Mouse (Mus musculus): ENCODE results near the gene Fam214a.

Gene Fam214a

DNA sequence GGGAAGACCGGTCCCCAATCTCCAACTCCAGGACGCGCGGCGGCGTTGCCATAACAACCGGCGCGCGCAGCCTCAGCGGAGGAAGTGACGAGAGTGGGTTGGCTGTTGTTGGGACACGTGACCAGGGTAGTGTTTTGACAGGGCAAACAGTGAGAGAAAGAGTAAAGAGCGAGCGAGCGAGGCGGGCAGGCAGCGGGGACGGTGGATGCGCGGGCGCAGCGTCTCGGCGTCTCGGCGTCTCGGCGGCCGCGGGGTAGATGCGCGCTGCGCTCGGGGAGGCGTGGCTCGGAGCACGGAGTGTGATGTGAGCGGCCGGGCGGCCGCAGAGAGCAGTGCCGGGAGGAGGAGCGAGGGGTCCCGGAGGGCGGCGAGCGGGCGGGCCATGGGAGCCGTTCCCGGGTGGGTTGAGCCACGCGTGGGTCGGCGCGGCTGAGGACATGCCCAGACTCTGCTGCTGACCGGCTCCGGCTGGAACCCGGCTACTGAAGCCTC lies at the start of gene Fam214a:
TSS of gene Fam214a (plus strand) at position 129 of the 492 bp plus-strand sequence.
- ChIA-PET POLR2A (interaction anchor here in 2 of 4 experiments (0.7 to 1.6 kb wide), 4 partner anchors 8 to 95 kb away, joined by 3 to 7 read pairs (median 3); no protein-coding TSS in a partner anchor), CTCF (interaction anchor here in 1 of 4 experiments (0.7 to 1.0 kb wide), 3 partner anchors 48 to 766 kb away, joined by 3 to 4 read pairs (median 4); no protein-coding TSS in a partner anchor)

DNA sequence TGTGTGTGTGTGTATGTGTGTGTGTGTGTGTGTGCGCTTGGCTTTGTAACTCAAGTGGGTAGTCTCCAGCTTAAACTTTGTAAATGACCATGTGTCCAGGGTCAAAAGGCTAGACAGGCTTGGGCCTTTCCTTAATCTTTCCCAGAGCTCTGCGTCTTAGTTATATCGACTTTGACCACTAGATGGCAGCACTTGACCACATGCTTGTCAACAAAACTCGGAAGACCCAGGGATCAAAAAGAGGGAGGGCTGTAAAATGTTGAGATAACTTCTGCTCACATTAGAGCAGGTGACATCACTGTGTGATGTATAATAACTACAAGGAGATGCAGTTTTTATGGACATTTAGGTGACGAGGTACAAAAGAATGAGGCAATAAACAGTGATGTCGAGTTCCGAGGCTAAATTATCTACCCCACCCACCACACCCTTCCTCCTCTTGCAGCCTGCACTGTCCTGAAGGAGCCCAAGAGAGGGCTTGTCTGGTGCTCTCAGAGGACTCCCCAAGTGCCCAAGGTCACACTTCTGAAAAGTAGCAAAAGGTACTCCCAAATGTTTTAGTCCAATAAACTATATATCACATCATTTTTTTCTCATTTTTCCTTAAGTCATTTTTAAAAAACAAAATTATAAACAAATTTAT lies 47.7 kb upstream of the Fam214a start:
- ChIA-PET CTCF (interaction anchor here (0.6 to 3.2 kb wide), 33 partner anchors 10 to 1291 kb away, joined by 3 to 14 read pairs (median 4); no protein-coding TSS in a partner anchor), POLR2A (interaction anchor here in 2 of 4 experiments (0.6 to 1.2 kb wide), 6 partner anchors 10 to 379 kb away, joined by 3 to 7 read pairs (median 4); partner anchors contain the start of gene Myo5c (in 1 of the 2))

DNA sequence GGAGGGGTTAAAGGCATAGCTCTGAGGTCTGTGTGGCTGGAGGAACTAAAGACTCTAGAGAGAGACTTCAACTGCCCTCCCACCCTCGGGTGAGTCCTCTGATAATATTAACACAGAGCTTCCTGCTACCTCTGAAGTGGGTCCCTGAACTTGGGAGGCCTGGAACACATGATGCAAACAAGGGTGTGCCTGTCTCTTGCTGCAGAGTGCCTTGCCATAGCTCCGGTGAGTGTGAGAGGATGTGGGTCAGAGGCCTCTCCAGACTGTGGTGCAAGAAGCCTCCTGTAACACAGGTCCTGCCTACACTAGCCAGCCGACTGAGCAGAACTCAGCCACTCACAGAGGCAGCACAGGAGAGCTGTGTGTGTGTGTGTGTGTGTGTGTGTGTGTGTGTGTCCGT lies 45.7 kb upstream of the Fam214a start:
- ChIA-PET POLR2A (interaction anchor here in 3 of 4 experiments (0.8 to 1.5 kb wide), 5 partner anchors 10 to 446 kb away, joined by 3 to 5 read pairs (median 4); no protein-coding TSS in a partner anchor), CTCF (interaction anchor here (0.7 to 3.2 kb wide), 7 partner anchors 14 to 376 kb away, joined by 3 to 14 read pairs (median 4); no protein-coding TSS in a partner anchor)

DNA sequence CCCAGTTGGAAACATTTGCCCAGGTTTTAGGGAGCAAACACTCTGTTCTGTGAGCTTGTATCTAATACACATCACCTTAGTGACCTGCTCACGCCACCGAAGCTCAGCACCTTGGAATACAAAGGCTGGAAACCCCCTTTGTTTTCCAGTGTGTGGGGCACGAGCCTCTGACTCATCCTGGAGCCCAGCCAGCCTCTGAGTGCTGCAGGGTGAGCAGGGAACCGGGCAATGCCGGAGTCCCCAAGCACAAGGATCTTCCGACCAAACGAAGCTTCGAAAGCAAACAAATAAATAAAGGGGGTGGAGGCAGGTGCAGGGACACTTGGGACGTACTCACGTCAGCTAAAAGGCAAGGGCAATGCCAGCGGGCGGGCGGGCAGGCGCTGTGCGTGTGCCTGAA lies 43.4 kb upstream of the Fam214a start:
- ChIA-PET CTCF (interaction anchor here in 2 of 4 experiments (0.6 to 1.6 kb wide), 7 partner anchors 38 to 532 kb away, joined by 3 to 6 read pairs (median 4); partner anchors contain the start of gene Leo1 (in 1 of the 2)), POLR2A (interaction anchor here in 3 of 4 experiments (0.6 to 1.9 kb wide), 30 partner anchors 12 to 716 kb away, joined by 3 to 9 read pairs (median 4); partner anchors contain the start of genes Arpp19 (in 2 of the 3), Gnb5 (in 1 of the 3), Lysmd2 (in 1 of the 3) and Onecut1 (in 1 of the 3))

DNA sequence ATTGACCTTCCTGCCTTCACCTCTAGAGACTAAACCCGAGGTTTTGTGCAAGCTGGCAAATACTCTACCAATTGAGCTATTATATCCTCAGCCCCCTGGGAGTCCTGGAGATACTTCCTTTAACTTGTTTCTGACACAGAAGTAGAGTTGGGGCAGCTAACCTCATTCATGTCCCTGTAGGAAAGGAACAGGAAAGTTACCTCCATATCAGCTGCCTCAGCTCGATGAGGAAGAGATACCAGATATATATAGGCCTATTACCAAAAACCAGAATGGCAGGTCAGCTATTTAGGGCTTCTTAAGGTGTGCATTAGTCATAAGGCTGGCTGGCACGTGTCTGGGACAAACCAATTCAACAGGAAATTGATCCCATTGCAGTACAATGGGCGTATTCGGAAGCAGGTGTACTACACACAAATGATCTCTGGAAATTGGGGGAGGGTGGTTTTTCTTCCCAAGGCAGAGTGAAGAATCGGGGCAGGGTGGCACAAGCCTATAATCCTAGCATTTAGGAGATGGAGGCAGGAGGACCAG lies 42.4 kb upstream of the Fam214a start:
- POLR2A ChIA-PET, result interaction anchor here in 3 of 4 experiments (0.6 to 1.9 kb wide), 10 partner anchors 11 to 397 kb away, joined by 3 to 7 read pairs (median 4); partner anchors contain the start of genes Arpp19 (in 3 of the 3) and Gnb5 (in 1 of the 3)
- CTCF ChIA-PET, result interaction anchor here (0.6 to 1.5 kb wide), 6 partner anchors 10 to 373 kb away, joined by 3 to 4 read pairs (median 4); no protein-coding TSS in a partner anchor

DNA sequence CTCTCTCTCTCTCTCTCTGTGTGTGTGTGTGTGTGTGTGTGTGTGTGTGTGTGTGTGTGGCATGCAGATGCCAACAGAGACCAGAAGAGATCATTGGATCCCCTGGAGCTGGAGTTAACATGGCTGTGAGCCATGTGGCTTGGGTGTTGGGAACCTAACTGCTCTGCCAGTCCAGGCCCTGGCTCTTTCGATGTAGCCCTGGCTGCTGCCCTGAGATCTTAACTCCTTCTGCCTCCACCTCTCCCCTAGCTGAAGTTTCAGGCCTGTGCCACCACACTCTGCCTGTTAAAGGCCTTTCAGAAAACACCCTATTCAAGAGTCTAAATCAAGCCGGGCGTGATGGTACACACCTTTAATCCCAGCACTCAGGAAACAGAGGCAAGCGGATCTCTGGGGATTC lies 41.3 kb upstream of the Fam214a start:
- CTCF ChIA-PET, result interaction anchor here in 1 of 4 experiments (1.0 kb wide), 1 partner anchor 401 kb away, joined by 3 read pairs; no protein-coding TSS in a partner anchor

DNA sequence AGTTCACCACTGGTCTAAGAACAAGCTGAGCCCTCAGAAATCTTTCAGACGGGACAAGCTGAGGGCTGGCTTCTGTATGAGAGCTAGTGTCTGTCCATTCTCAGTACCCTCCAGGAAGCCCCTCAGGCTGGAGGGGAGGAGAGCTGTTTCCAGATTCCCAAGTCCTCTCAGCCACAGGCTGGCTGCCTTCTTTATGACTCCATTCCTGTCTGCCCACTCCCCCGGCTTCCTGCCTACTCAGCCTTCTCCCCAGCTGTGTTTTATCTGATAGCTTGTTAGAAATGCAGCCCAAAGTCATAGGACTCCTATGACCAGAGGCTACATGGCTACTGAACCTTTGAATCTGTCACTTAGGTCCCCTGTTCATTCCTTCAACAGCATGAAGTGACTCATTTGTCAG lies 40.8 kb upstream of the Fam214a start:
- POLR2A ChIA-PET, result interaction anchor here in 1 of 4 experiments (1.0 kb wide), 1 partner anchor 17 kb away, joined by 3 read pairs; no protein-coding TSS in a partner anchor
- CTCF ChIA-PET, result interaction anchor here in 1 of 4 experiments (1.0 kb wide), 1 partner anchor 400 kb away, joined by 3 read pairs; no protein-coding TSS in a partner anchor

More for the DNA sequence above, 41.3 kb upstream of the Fam214a start:
- POLR2A ChIA-PET, result interaction anchor here in 1 of 4 experiments (1.0 to 1.1 kb wide), 2 partner anchors 10 to 17 kb away, joined by 3 read pairs; no protein-coding TSS in a partner anchor

DNA sequence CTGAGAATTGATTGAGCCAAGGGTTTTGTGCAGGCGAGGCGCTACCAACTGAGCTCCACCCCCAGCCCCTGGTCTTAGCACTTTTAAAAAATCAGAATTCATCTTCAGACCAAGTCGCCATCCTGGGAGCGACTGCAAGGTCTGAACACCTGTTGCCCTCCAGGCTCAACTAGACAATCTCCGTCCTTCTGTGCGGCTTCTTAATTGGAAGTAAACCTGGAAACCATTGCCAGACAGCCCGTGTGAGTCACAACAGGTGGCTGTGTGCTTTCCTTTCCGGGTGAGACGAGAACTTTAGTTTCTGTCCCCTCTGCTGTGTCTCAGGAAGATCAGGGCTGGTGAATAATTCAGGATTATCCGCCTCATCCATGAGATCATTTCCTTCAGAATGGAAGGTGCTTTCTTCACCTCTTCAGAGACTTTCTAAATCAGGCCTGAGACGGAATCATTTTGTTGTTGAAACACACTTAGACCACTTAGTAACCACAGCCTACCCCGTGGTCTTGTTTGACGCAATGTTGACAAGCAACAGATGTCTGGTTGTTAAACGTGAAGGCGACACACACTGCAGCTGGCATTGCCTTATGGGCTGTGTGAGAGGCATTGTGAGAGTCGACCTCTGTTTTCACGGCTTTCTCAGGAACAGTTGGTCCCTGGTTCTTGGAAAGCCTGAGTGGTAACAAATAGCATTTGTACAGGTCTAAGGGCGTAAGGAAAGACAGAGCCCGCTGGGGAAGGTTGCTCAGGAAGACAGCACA lies 39.9 kb upstream of the Fam214a start:
- ChIA-PET CTCF (no interaction called here), POLR2A (no interaction called here)

DNA sequence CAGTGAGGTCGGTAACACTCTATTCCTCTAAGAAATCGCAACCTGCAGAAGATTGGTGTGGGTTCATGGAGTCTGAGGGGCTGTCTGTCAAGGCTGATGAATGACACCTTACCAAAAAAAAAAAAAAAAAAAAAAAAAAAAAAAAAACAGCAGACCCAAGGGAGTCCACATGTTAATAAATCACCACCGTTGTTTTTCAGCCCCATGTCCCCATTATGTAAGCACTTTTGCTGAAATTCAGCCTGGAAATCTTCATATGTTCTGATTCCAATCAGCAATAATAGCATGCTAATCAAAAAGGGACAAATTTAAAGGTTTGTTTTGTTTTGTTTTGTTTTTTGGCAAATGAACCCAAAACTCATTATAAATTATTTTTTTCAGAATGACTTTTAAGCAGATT lies 37.1 kb upstream of the Fam214a start:
- POLR2A ChIA-PET, result interaction anchor here in 1 of 4 experiments (1.0 kb wide), 1 partner anchor 10 kb away, joined by 3 read pairs; no protein-coding TSS in a partner anchor
- CTCF ChIA-PET, result no interaction called here

DNA sequence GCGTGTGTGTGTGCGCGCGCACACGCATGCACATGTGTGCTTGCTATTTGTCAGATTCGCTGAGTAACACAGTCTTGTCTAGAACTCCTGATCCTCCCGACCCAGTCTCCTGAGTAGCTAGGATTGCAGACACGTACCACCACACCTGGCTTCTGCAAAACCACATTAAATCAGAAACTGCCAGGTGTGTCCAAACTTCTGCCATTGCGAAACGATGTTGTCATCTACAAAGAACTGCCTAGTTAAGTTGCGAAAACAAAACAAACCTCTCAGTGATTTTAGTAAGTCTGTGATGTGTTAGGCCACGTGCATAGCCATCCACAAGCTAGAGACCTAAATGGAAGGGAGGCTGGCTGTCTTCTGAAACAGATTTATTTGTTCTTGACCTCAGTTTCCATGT lies 32.2 kb upstream of the Fam214a start:
- CTCF ChIA-PET, result no interaction called here
- POLR2A ChIA-PET, result interaction anchor here in 1 of 4 experiments (2.1 kb wide), 1 partner anchor 14 kb away, joined by 5 read pairs; no protein-coding TSS in a partner anchor

DNA sequence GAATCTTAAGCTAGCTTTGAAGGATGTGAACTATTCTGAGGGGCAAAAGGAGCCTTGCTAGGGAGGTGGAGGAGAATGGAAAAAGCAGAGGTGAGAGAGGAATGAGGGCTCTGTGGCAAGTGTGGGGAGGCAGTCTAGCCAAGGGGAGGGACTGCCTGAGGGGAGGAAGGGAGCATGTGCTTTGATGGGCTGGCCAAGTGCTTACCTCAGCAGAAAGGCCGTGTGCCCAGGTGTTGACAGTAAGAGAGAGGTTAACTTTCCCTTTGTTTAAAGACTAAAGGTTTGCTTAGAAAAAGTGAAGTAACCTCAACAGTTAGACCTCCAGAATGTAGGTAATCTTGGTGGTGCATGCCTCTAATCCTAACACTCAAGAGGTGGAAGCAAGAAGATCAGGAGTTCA lies 31.3 kb upstream of the Fam214a start:
- ChIA-PET POLR2A (interaction anchor here in 1 of 4 experiments (1.0 kb wide), 1 partner anchor 11 kb away, joined by 3 read pairs; no protein-coding TSS in a partner anchor), CTCF (interaction anchor here in 1 of 4 experiments (0.7 kb wide), 1 partner anchor 337 kb away, joined by 3 read pairs; no protein-coding TSS in a partner anchor)

DNA sequence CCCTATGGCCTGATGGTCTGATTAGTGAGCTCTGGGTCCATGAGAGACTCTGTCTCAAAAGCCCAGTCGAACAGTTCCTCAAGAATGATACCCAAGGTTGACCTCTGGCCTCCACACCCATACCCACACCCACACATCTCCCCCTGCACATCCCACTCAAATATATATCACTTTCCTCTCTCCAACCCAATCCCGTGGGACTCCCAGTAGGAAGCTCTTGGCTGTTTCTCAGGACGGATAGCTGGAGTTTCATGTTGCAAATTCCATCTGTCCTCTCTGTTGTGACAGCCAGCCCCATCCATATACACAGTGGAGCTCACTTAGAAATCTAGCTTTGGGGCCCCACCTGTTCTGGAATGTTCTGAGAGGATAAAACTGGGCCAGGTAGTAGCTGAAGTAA lies 29.8 kb upstream of the Fam214a start:
- POLR2A ChIA-PET, result interaction anchor here in 2 of 4 experiments (0.6 to 0.7 kb wide), 2 partner anchors 8 to 13 kb away, joined by 3 read pairs; no protein-coding TSS in a partner anchor
- CTCF ChIA-PET, result interaction anchor here in 1 of 4 experiments (1.4 kb wide), 1 partner anchor 29 kb away, joined by 3 read pairs; no protein-coding TSS in a partner anchor

DNA sequence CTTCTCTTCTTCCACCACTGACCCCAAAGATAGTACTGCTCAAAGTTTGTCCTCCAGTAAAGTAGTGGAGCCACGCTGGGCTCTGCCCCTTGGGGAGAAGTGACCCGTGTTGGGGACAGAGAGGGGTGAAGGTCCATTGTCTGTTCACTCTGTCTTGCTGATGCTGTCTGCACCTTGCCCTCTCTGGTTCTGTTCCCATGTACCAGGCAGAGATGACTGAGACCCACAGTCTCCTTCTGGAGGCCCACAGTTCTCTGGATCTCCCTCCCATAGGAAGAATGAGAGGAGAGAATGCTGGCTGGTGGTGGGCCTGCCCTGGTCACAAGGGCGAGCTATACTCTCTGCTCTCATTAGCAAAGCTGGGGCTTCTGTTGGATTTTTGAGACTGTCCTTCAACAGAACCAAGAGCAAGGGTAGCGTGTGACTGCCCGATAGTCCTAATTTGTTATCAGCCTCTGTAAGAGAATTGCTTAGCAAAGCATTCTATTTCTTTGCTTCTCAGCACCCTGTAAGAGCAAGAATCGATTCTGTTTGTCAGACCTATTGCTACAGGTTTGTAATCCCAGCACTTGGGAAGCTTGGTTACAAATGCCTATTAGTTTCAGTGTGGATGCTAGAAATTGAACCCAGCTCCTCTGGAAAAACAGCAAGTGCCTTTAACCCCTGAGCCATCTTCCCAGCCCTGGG lies 29.2 kb upstream of the Fam214a start:
- ChIA-PET CTCF (interaction anchor here in 2 of 4 experiments (0.6 to 1.4 kb wide), 2 partner anchors 28 to 804 kb away, joined by 3 read pairs; no protein-coding TSS in a partner anchor), POLR2A (interaction anchor here in 2 of 4 experiments (0.6 to 0.7 kb wide), 2 partner anchors 9 to 14 kb away, joined by 3 read pairs; no protein-coding TSS in a partner anchor)

DNA sequence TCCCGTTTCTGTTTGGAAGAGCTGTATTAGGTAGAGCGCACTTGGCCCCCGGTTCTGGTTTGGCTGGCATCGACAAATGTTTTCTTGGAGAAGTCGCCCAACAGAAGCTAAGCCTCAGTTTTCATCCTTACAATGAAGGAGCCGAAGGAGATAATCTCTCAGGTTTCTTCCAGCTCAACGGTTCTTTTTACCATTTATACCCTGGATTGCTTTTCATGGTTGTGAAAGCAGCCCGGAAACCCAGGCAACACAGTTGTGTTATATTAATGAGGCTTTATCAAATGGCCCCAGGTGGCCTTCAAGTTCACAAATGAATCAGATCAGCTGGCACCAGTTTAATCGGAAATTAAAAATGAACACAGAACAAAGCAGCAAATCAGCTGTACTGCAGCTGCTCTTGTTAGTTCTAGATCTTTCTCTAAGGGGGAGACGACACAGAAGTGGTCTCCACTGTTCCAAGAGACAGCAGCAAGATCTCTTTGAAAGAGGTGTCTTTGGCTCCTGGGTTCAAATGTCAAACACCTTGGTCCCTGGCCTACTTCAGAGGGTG lies 27.4 kb upstream of the Fam214a start:
- ChIA-PET CTCF (no interaction called here), POLR2A (interaction anchor here in 2 of 4 experiments (0.8 to 0.9 kb wide), 2 partner anchors 16 to 80 kb away, joined by 3 read pairs; no protein-coding TSS in a partner anchor)

DNA sequence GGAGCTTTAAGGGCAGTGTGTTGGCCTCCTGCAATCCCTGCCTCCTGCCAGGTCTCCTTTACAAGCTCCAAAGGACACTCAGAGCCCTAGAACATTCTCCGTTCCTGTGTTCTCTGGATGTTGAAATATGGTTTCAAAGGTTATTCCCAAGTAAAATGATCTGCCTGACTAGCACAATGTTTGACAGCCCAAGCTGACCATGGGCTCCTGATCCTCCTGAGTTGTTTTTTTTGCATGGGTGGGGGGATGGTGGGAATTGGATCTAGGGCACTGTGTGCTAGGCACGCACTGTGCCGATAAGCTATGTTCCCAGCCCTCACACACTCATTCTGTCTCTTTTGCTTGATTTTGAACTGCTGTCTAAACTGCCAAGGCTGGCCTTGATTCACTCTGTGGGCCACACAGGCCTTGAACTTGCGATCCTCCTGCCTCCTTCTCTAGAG lies 22.7 kb upstream of the Fam214a start:
- ChIA-PET CTCF (interaction anchor here in 1 of 4 experiments (0.8 kb wide), 1 partner anchor 25 kb away, joined by 3 read pairs; no protein-coding TSS in a partner anchor), POLR2A (interaction anchor here in 1 of 4 experiments (0.7 to 1.7 kb wide), 2 partner anchors 21 to 1370 kb away, joined by 3 to 5 read pairs; no protein-coding TSS in a partner anchor)

DNA sequence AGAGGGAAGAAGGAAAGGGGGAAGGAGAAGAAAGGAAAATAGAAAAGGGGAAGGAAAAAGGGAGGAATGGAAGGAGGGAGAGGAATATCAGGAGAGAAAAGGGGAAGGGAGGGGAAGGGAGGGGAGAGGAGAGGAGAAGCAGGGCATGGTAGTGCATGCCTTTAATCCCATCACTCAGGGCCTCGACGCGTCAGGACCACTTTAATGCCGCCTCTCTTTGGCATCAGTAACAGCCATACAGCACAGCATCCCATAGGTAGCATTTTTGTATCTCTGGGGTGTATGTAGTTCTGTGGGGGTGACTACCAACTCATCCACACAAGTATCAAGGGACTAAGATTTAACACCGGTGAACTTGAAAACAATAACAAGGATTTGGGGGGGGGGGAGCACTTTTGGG lies 22.0 kb upstream of the Fam214a start:
- POLR2A ChIA-PET, result interaction anchor here in 1 of 4 experiments (0.7 to 1.7 kb wide), 2 partner anchors 22 to 1370 kb away, joined by 3 to 5 read pairs; no protein-coding TSS in a partner anchor
- CTCF ChIA-PET, result no interaction called here

DNA sequence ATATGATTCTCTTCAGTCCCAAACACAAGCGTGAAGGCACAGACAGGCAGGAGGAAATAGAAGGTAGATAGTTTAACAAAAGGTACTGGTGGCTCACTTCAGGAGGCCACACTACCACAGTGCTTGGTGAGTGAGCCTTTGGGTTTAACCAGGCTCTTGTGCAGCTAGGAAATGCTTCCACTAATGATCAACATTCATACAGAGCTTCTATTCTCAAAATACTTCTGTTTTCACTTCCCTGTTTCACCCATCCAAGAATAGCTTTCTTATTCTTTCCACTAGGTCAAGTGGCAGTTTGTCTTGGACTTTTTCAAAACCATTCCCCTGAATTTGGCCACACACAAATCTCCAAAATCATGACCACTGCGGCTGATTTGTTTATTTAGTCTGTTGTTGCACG lies 17.4 kb upstream of the Fam214a start:
- CTCF ChIA-PET, result no interaction called here
- POLR2A ChIA-PET, result no interaction called here

Measured in embryonic stem cell, embryonic (primary cell).